Mouse (Mus musculus): ENCODE measurements around the gene Gstm4. TPM values are rescaled to one million over a fixed set of nuclear protein-coding genes. Genes with fewer than 3 reads are reported as not detected.
"Not testable (repeated sequence)": the region's sequence is repeated elsewhere in the genome, so short reads cannot be mapped to it uniquely, and the experiment has no call there.

Gstm4 gene
- polyA plus RNA-seq, 1 experiment from 2014 or later: 12.2 TPM

- Histone ChIP-seq H3K27me3 (no peaks in the 10 kb centered on the region), H3K27ac (no peak overlapping the region), H3K9me3 (no peaks in the 10 kb centered on the region), H3K4me3 (replicated peaks) (no peak overlapping the region), H3K9ac (no peak overlapping the region), H3K36me3 (replicated peaks) (no peaks in the 10 kb centered on the region), H3K4me2 (no peak overlapping the region), H3K4me1 (no peaks in the 10 kb centered on the region)
- ATAC-seq (ENCODE audit: low FRiP score): no peak
- 83% methylated on average over 5 of the region's 5 CpGs for WGBS
Measured at GRCm38 (mm10) chr3:108026049-108026448, 18.6 kb downstream of the Gstm4 start.

- Histone ChIP-seq H3K27me3 (no peaks in the 10 kb centered on the region), H3K9ac (no peak overlapping the region), H3K4me2 (no peak overlapping the region), H3K9me3 (no peaks in the 10 kb centered on the region), H3K27ac (no peak overlapping the region), H3K36me3 (replicated peaks) (no peaks in the 10 kb centered on the region), H3K4me3 (replicated peaks) (no peak overlapping the region), H3K4me1 (no peaks in the 10 kb centered on the region)
- no peak for ATAC-seq (ENCODE audit: low FRiP score)
- WGBS: 84% methylated on average over 4 of the region's 4 CpGs
Measured at GRCm38 (mm10) chr3:108025318-108025717, 19.4 kb downstream of the Gstm4 start.

- Histone ChIP-seq H3K4me3 (replicated peaks) (no peak overlapping the region), H3K27ac (no peak overlapping the region), H3K36me3 (replicated peaks) (no peaks in the 10 kb centered on the region), H3K27me3 (no peaks in the 10 kb centered on the region), H3K9ac (no peak overlapping the region), H3K9me3 (no peaks in the 10 kb centered on the region), H3K4me1 (peaks cover 5% of the 10 kb centered on the region; the same call in 1 of the 2 replicates), H3K4me2 (no peak overlapping the region)
- no peak for ATAC-seq (ENCODE audit: low FRiP score)
- WGBS: 82% methylated on average over 6 of the region's 6 CpGs
Measured at GRCm38 (mm10) chr3:108022650-108023049, 22.0 kb downstream of the Gstm4 start.

GRCm38 (mm10) chr3:108020351-108021022 lies 24.2 kb downstream of the Gstm4 start:
- WGBS: 86% methylated on average over 11 of the region's 11 CpGs
- not testable (repeated sequence) for H3K9ac ChIP-seq

GRCm38 (mm10) chr3:108019226-108019625 lies 25.5 kb downstream of the Gstm4 start:
- not testable (repeated sequence) for H3K4me3 ChIP-seq (replicated peaks); H3K9ac ChIP-seq; H3K4me2 ChIP-seq; ATAC-seq (ENCODE audit: low FRiP score); H3K27me3 ChIP-seq; H3K9me3 ChIP-seq; H3K27ac ChIP-seq; H3K36me3 ChIP-seq (replicated peaks)
- H3K4me1 ChIP-seq: peaks cover 14% of the 10 kb centered on the region
- whole genome bisulfite sequencing: 52% methylated on average over 3 of the region's 3 CpGs

More at GRCm38 (mm10) chr3:108020351-108021022, 24.2 kb downstream of the Gstm4 start:
- not testable (repeated sequence) for H3K27me3 ChIP-seq; H3K27ac ChIP-seq; ATAC-seq (ENCODE audit: low FRiP score); H3K9me3 ChIP-seq; H3K4me2 ChIP-seq; H3K4me3 ChIP-seq (replicated peaks); H3K36me3 ChIP-seq (replicated peaks)
- H3K4me1 ChIP-seq: peaks cover 14% of the 10 kb centered on the region

GRCm38 (mm10) chr3:108018190-108018820 lies 26.4 kb downstream of the Gstm4 start:
- Histone ChIP-seq H3K4me1 (peaks cover 14% of the 10 kb centered on the region), H3K27ac (no peak overlapping the region; the same call in 1 of the 2 replicates), H3K36me3 (replicated peaks) (no peaks in the 10 kb centered on the region), H3K9ac (peak overlapping the region; percentile 58), H3K27me3 (no peaks in the 10 kb centered on the region; the same call in 1 of the 2 replicates), H3K4me2 (peak overlapping the region; percentile 77), H3K4me3 (replicated peaks) (peak overlapping the region; percentile 45), H3K9me3 (no peaks in the 10 kb centered on the region)
- 36% methylated on average over 14 of the region's 14 CpGs for WGBS
- ATAC-seq (ENCODE audit: low FRiP score): peak; percentile 17

- H3K27ac ChIP-seq: peak within 1 kb of the TSS; percentile 74
- no peaks in the 10 kb centered on the region; the same call in 1 of the 2 replicates for H3K27me3 ChIP-seq
- H3K9ac ChIP-seq: peak within 1 kb of the TSS; percentile 58
- under 1% methylated on average over 31 of the region's 31 CpGs for WGBS
- H3K4me3 ChIP-seq (replicated peaks): peak within 1 kb of the TSS; percentile 45
- no peaks in the 10 kb centered on the region for H3K36me3 ChIP-seq (replicated peaks)
- H3K4me1 ChIP-seq: peaks cover 14% of the 10 kb centered on the region
- peak; percentile 97 for ATAC-seq (ENCODE audit: low FRiP score)
- H3K4me2 ChIP-seq: peak within 1 kb of the TSS; percentile 77
- no peaks in the 10 kb centered on the region for H3K9me3 ChIP-seq
Measured at GRCm38 (mm10) chr3:108017473-108018189, 27.1 kb downstream of the Gstm4 start, which contains the start of gene Gstm1. TSS of gene Gstm1 (minus strand) at chr3:108017973.

- ATAC-seq (ENCODE audit: low FRiP score); H3K36me3 ChIP-seq (replicated peaks); H3K27me3 ChIP-seq; H3K4me3 ChIP-seq (replicated peaks); H3K27ac ChIP-seq; H3K9me3 ChIP-seq; H3K9ac ChIP-seq: not testable (repeated sequence)
- 87% methylated on average over 5 of the region's 5 CpGs for WGBS
- Histone ChIP-seq H3K4me1 (peaks cover 16% of the 10 kb centered on the region), H3K4me2 (0 out of 2 replicates have a peak overlapping the region, but pooled peaks have one; percentile 77)
Measured at GRCm38 (mm10) chr3:108016468-108016867, 28.2 kb downstream of the Gstm4 start.

GRCm38 (mm10) chr3:108014974-108015346 lies 29.7 kb downstream of the Gstm4 start:
- Histone ChIP-seq H3K9me3 (no peaks in the 10 kb centered on the region), H3K4me3 (replicated peaks) (no peak overlapping the region), H3K36me3 (replicated peaks) (no peaks in the 10 kb centered on the region), H3K27ac (no peak overlapping the region), H3K9ac (no peak overlapping the region), H3K27me3 (no peaks in the 10 kb centered on the region; the same call in 1 of the 2 replicates), H3K4me1 (peaks cover 20% of the 10 kb centered on the region), H3K4me2 (no peak overlapping the region)
- no peak for ATAC-seq (ENCODE audit: low FRiP score)
- WGBS: 90% methylated on average over 2 of the region's 2 CpGs

- Histone ChIP-seq H3K9me3 (no peaks in the 10 kb centered on the region), H3K27me3 (no peaks in the 10 kb centered on the region; the same call in 1 of the 2 replicates), H3K36me3 (replicated peaks) (no peaks in the 10 kb centered on the region), H3K4me1 (peaks cover 20% of the 10 kb centered on the region), H3K27ac (no peak overlapping the region), H3K4me3 (replicated peaks) (no peak overlapping the region), H3K9ac (no peak overlapping the region), H3K4me2 (no peak overlapping the region)
- ATAC-seq (ENCODE audit: low FRiP score): no peak
- WGBS: 88% methylated on average over 7 of the region's 8 CpGs
Measured at GRCm38 (mm10) chr3:108014098-108014973, 30.4 kb downstream of the Gstm4 start.

- no peaks in the 10 kb centered on the region for H3K9me3 ChIP-seq
- H3K4me2 ChIP-seq: no peak overlapping the region
- H3K27me3 ChIP-seq: no peaks in the 10 kb centered on the region; the same call in 1 of the 2 replicates
- WGBS: 92% methylated on average over 4 of the region's 4 CpGs
- no peak for ATAC-seq (ENCODE audit: low FRiP score)
- H3K9ac ChIP-seq: no peak overlapping the region
- no peak overlapping the region for H3K4me3 ChIP-seq (replicated peaks)
- H3K4me1 ChIP-seq: peaks cover 18% of the 10 kb centered on the region
- no peaks in the 10 kb centered on the region for H3K36me3 ChIP-seq (replicated peaks)
- no peak overlapping the region for H3K27ac ChIP-seq
Measured at GRCm38 (mm10) chr3:108013331-108013871, 31.3 kb downstream of the Gstm4 start.

Data from forebrain, embryonic 12.5 days (tissue).